Mouse (Mus musculus) gastrocnemius, postnatal 25 days (tissue): ENCODE results near the gene Mamstr. TPM values are rescaled to one million over a fixed set of nuclear protein-coding genes. Genes with fewer than 3 reads are reported as not detected.
A peak's percentile ranks its signal among the peaks of the same experiment; 100 is the strongest.

Source experiments
- DNase-seq: peaks from one replicate; pipeline ENCODE4 v3.0.0; 2022
- total RNA-seq, 2 experiments: library from RNA; stranded (reverse); gene quantifications; 1 replicate in 1 of 2; 2 replicates in 1 of 2; pipeline ENCODE4 v1.2.3; 2021

Mamstr gene
- total RNA-seq, 2 experiments from 2014 or later, result 39.0 to 46.1 TPM

DNA sequence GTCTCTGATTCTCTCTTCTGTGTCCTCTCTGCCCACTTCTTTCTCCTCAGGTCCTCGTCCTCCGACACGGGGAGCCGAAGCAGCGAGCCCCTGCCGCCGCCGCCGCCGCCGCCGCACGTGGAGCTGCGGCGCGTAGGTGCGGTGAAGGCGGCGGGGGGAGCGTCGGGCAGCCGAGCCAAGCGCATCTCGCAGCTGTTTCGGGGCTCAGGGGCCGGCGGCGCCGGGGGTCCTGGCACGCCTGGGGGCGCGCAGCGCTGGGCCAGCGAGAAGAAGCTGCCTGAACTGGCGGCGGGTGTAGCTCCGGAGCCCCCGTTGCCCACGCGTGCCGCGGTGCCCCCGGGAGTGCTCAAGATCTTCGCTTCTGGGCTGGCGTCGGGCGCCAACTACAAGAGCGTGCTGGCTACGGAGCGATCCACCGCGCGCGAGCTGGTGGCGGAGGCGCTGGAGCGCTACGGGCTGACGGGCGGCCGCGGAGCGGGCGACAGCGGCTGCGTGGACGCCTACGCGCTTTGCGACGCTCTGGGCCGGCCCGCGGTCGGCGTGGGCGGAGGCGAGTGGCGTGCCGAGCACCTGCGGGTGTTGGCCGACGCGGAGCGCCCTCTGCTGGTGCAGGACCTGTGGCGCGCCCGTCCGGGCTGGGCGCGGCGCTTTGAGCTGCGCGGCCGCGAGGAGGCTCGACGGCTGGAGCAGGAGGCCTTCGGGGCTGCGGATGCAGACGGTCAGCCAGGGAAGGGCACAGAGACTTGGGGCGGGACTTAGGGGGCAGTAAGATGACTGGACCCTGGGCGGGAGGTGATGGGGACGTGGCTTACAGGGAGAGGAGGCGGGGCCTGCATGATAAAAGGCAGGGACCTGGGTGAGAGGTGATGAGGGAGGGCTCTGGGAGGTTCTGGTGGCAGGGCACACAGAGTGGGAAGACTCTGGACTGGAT, 11.1 kb upstream of the Mamstr start:
- peak; percentile 85 for DNase-seq

DNA sequence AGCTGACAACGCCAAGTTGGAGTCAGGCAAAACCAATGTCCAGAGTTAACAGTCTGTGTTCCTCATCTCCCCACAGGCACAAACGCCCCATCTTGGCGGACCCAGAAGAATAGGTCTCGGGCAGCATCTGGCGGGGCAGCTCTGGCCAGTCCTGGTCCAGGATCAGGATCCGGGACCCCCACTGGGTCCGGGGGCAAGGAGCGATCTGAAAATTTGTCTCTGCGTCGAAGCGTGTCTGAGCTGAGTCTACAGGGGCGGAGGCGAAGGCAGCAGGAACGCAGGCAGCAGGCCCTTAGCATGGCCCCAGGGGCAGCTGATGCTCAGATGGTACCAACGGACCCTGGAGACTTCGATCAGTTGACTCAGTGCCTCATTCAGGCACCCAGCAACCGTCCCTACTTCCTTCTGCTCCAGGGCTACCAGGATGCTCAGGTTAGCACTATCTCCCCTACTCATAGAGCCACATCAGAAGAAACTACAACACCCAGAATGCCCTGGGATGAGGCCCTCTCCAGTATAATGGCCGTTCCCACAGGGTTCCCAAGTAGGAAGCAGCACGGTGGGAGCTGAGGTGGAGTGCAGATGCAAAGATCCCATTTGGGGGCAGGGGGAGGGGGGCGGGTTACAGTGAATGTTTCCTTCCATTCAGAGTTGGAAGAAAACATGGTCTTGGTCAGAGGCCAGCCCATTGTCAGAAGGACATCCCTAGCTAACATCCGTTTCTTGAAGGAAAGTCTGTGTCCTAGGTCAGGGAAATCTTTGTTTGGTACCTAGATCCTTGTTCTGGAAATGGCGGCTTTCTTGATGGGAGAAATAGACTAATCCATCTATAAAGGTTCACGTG, 9.5 kb upstream of the Mamstr start:
- DNase-seq, result no peak

DNA sequence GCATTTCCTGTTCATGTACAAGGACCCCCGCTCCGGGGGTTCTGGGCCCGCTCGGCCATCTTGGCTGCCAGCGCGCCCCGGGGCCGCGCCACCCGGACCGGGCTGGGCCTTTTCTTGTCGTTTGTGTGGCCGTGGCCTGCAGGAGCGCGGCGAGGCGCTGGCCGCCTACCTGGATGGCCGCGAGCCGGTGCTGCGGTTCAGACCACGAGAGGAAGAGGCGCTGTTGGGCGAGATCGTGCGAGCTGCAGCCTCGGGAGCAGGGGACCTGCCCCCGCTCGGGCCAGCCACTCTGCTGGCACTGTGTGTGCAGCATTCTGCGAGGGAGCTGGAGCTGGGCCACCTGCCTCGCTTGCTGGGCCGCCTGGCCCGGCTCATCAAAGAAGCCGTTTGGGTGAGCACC, 7.3 kb upstream of the Mamstr start:
- no peak for DNase-seq

DNA sequence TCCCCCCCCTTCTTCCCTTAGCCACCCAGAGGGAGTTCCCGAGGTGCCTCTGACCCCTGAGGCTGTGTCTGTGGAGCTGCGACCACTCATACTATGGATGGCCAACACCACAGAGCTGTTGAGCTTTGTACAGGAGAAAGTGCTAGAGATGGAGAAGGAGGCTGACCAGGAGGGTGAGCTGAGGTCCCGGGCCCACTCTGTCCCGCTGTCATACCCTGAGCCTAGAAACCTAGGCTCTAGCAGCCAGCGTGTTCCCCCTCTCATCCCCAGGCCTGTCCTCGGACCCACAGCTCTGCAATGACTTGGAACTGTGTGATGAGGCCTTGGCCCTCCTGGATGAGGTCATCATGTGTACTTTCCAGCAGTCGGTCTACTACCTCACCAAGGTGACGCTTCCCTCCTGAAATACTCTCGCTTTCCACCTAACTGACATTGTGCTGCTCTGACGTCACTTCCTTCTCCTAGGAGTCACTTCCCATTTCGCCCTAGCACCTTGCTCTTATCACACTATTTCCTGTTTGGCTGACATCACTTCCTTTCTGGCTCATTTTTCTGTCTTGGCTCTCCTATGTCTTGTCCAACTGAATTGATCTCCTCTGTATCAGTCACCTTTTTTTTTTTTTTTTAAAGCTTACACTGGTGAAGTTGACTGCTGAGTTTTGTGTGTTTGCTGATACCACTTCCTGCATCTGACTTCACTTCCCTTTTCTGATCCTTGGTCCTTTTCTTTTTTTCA, 4.7 kb upstream of the Mamstr start:
- DNase-seq, result no peak

DNA sequence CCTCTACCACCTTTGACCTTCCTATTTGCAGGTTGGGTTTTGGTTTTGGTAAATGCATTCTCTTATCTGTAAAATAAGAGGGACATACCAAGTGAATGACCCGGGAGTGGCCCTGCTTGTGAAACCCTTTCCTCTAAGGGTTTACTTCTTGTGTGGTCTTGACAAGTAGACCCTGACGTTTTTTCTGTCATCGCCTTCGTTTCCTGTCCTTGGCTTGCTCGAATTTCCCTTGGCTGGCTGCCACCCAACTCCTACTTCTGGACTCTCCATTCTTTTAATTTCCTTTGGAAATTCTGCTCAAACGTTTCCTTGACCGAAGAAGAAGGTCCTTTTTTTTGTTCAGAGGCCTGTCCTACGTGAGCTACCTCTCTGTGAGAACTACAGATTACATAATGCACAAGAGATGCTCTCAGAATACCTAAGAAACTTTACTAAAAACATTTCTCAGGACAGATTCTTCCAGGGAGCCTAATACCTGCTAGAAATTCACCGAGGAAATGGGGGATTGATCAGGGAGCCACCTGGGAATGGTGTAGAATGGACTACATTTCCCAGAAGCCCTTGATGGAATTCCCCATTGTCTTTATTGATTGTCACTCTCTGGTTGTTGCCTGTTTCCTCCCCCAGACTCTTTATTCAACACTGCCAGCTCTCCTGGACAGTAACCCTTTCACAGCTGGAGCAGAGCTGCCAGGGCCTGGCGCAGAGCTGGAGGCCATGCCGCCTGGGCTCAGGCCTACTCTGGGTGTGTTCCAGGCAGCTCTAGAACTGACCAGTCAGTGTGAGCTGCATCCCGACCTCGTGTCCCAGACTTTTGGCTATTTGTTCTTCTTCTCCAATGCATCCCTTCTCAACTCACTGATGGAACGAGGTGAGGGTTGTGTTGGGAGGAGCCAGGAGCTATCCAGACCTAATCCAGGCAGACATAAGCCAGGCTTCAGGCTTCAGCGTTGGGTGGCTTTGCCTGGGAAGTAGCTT, 3.8 kb upstream of the Mamstr start:
- no peak for DNase-seq

DNA sequence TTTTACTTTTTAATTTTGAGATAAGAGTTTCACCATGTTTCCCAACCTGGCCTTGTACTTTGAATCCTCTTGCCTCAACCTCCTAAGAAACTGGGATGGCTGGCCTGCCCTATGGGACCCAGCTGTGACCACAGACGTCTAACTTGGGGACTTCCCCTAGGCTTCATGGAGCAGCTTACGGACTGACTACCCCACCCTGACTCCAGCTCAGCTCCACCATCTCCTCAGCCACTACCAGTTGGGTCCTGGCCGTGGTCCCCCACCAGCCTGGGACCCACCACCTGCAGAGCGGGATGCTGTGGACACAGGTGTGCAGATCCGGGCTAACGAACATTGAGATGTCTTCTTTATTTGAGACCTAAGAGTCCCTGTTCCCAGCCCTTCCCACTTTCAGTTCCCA, 2.1 kb upstream of the Mamstr start:
- no peak for DNase-seq

DNA sequence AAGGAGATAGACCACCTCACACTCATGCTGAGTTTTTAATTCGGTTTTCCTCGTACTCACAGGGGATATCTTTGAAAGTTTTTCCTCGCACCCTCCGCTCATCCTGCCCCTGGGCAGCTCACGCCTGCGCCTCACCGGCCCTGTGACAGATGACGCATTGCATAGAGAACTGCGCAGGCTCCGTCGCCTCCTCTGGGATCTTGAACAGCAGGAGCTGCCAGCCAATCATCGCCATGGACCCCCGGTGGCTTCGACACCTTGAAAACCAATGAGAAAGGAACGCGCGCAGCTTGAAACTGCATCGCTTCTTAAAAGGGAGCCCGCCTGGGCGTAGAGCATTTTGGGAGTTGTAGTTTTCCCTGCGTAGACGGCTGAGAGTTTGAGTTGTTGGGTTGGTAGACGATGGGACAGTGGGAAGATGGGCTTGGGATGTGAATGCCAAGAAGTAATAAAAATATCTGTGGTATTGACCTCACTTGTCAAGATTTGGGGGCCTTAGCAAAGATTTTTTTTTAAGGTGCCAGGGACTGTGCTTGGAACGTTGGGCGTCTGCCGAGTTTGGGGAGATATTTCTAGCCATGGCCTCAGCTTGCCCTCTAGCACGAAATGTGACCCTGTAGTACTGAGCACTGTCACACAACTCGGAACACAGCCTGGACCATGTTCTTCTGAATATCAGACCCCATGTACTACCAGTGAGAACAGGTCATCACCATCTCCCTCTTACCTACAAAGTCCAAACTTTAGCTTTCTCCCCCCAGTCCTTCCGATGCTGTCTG, 965 bp upstream of the Mamstr start:
- peak; percentile 96 for DNase-seq

DNA sequence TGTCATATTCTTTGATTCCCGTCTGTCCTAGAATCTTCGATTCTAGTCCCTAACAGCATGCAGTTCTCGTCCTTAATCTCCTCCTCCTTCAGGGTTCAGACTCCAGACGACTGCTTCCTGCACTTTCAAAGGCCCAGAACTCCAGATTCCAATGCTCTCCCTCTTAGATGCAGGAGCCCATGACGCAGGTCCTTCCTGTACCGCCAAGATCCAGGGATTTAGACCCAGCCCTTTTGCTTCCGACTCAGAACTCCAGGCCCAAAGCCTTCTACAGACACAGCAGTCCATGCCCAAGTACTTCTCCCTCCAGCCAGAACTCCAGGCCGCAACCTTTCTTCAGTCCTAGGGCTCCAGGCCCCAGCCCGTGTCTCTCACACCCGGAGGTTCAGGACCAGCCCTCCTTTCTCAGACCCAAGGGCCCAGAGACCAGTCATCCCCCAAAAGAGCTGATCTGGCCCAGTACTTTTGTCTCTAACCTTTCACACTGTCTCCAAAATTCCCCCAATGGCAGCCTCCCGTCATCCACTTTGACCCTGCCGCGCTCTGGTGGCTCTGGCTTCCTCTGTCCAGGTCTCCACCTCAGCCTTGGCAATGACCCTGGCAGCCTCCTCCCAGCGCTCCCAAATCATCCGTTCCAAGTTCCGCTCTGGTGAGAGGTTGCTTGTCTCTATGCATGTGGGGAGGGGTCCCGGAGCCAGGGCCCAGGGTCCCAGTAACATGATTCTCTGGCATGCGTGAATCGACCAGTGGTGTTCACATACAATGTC, 597 bp downstream of the Mamstr start:
- peak; percentile 56 for DNase-seq

DNA sequence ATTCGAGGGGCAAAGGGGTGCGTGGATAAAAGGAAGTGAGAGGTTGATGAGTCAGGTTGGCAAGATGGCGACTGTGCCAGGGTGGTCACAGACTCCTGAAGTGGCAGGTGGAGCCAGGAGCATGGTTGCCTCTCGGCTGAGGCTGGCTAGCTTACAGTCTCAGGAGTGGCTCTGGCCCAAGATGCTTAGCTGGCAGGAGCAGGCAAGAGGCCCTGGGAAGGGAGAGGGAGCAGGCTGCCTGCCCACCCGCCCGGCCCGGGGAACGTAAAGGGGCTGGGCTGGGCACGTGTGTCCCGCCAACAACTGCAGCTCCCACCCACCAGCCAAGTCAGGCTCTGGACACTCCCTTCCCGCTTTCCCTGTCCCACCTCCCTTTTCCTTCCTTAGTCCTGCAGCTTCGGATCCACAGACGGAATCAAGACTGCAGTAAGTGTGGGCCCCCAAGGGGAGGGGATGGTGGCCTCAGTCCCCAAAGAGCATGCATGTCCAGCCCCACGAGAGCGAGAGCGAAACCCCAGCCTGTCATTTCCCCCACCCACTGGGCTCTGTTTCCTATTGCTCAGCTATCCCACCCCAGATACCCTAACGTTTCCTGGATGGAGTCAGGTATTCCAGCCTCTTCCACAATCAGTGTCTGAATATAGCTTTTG, 1.7 kb downstream of the Mamstr start:
- DNase-seq, result peak; percentile 83

DNA sequence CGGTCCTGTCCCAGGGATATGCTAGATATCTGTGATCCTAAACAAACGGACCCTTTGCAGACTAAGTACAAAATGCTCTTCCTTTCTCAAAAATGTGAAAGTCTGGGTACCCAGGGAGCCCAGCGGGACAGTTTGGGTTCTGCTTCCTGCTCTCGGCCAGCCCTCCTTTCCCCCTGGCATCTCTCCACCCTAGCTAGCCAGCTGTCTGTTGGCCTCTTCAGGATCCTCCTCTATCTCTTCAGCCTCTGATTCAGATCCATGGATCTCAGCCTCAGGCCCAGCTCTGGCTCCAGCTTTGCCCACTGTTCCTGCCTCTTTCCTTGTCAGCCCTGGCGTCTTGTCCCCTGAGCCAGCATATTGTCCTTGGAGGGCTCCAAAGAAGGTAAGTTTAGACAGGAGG, 2.3 kb downstream of the Mamstr start:
- peak; percentile 36 for DNase-seq

DNA sequence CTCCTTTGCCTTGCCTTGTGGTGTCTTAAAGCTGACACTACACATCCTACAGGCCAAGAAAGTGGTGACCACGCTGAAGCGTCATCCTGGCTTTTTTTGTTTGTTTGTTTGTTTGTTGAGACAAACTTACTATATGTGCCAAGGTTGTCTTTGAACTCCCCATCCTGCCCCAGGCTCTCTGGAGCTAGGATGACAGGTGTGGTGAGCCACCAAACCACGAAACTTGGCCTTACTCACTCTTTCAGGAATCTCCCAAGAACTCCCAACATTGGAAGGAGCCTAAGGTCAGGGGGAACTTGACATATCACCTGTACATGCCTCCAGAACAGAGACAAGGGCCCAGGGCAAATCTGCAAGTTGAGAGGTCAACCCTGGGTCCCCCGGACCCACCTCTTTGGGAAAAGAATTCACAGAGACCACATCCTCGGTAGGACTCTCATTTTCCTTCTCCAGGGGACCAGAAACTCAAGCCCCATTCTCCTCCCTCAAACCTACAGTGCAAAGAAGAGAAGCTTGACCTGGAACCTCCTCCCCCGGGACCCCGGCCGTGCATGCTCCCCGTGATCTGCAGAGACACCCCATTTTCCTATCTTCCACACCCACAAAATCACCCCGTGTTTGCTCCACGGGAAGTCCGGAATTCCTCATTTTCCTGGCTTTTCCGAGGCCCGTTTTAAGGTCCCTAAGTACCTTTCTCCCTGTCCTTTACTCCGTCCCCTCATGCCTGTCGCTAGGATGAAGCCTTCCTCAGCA, 2.9 kb downstream of the Mamstr start:
- no peak for DNase-seq

DNA sequence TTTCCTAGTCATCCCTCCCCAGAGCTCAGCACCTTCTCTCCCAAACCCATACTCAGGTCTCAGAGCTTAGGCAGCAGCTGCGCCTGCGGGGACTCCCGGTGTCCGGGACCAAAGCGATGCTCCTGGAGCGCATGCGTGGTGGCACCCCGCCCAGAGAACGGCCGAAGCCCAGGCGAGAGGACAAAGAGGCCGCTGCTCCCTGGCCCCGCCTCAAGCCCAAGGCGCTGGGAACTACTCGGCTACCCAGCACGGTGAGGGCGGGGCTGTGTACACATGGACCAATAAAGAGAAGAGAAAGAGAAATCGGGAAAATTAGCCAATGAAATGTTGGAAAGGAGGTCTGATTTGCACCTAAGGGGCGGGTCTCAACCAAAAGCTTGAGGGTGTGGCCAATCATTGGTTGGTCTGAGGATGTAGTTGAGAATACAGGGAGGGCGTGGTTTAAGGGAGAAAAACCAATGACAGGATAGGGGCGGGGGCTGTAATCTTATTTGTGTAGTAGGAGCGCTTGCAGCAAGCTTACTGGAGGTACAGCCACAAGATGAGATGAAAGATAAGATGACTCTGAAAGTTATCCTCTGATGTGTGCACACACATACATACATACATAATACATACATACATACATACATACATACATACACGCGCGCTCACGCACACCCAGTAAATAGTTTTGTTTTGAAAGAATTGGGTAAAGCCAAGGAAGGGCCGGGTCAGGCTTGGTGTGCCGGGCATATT, 3.8 kb downstream of the Mamstr start:
- peak; percentile 96 for DNase-seq

DNA sequence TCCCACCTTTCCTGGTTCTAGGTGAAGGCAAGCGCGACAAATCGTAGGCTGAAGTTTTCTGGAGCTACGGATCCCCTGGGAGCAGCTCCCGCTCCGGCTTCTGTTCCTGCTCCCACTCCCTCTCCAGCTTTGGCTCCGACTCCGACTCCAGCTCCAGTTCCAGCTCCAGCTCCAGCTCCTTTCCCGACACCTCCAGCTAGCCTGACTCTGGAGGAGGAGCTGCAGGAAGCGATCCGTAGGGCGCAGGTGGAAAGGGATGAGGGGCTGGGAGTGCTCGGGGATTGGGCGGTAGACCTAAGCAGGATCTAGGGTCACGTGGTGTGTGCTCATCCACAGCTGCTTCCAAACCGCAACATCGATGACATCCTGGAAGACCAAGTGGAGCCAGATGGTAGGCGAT, 4.4 kb downstream of the Mamstr start:
- peak; percentile 54 for DNase-seq

DNA sequence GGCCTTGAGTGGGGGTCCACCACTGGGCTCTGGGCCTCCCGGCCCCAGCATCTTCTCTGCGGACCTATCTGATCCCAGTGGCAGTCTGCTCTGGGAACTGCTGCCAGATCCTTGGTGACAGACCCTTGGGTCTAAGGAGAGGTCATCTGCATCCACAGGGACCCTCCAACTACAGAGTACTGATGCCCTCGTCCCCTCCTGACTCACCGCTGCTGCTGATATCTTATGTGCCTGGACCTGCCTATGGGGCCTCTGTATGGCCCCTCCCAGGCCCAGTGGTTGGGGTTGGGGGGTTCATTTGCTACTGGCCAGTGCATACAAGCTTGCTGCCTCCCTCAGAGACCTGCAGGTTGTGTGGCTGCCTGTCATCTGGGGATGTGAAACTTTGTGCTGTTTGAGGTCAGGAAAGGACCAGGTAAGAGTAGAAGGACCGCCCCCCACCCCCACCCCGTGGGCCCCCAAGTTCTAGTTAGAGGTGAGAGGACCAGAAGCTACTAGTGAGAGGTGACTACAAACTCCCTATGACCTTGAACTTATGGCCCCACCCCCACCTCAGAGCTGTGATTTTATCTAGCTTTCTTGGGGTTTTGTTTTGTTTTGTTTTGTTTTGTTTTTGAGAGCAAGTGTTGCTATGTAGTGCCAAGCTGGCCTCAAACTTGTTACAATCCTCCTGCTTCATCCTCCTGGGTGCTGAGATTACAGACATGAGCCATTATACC, 5.3 kb downstream of the Mamstr start:
- no peak for DNase-seq

DNA sequence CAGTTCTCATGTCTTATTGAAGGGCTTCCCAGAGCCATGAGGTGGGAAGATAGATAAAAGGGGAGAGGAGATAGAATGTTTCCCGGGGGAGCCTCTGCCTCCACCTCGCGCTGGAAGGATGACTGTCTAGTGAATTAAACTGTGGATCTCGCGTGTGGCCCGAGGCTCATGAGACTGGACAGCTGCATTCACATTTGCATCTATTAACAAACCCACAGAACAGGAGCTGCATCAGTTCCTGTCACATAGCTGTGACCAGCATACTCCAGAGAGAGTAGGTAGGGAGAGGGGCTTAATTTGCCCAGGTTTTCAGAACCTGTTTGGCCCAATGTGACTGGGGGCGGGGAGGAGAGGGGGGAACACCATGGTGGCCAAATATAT, 5.8 kb downstream of the Mamstr start:
- no peak for DNase-seq

DNA sequence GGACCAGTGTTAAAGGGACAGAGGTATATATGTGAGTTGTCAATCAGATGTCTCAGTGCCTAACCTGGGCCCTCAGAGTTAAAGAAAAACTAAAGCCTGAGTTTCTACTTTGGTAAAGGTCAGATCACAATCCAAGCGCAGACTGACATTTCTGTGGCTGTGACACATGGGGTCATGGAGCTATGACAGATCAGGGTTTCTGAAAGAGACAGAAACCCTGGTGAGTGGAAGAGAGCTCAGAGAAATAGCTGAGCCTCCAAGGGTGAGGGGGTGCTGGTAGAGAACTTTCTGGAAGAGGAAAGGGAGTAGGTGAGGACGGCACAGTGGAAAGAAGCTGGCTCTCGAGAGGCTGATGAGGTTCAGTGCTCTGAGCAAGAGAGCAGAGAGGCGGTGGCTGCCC, 6.9 kb downstream of the Mamstr start:
- DNase-seq, result no peak

DNA sequence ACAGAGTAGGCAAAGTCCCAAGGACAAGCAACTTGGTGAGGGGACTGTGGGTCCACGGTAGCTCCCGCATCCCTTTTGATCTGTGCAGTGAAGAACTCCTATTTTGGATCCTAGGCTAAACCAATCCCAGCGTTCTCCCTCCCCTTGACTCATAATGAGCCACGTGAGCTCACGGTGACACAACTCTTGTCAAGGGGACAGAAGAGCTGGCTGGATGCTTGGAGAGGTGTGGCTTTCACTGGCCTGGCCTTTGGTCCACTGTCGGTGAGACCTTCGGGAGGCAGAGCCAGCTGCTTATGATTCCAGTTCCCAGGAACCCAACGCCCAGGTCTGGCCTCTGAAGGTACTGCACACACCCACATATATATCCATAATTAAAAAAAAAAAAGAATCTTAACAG, 9.6 kb downstream of the Mamstr start:
- peak; percentile 67 for DNase-seq
